Mouse (Mus musculus) midbrain, embryonic 12.5 days (tissue): ENCODE data around the gene Crtc3. TPM values are rescaled to one million over a fixed set of nuclear protein-coding genes. Genes with fewer than 3 reads are reported as not detected.
A peak's percentile ranks its signal among the peaks of the same experiment; 100 is the strongest.

Experiments
- ATAC-seq: fragments of 200-750 bp; cut with Nextera tagmentation; 2 replicates; pipeline ENCODE4 v1.8.0; 2017; ENCODE audit warnings: low read depth, moderate TSS enrichment, moderate library complexity; ENCODE audit not compliant: low FRiP score
- H3K27ac ChIP-seq: fragments of 300-500 bp; sonication (generic); replicated peaks from 2 replicates; pipeline ENCODE4 v1.5.1; 2016; ENCODE audit warnings: mild to moderate bottlenecking
- H3K27me3 ChIP-seq: fragments of 300-500 bp; sonication (generic); 2 replicates; pipeline ENCODE4 v1.6.1; 2016; ENCODE audit warnings: mild to moderate bottlenecking
- H3K36me3 ChIP-seq: fragments of 300-500 bp; sonication (generic); 2 replicates; pipeline ENCODE4 v1.6.1; 2016
- H3K4me1 ChIP-seq: fragments of 300-500 bp; sonication (generic); 2 replicates; pipeline ENCODE4 v1.6.1; 2016
- H3K4me2 ChIP-seq: fragments of 300-500 bp; sonication (generic); replicated peaks from 2 replicates; pipeline ENCODE4 v1.6.1; 2016; ENCODE audit warnings: mild to moderate bottlenecking, moderate library complexity
- H3K4me3 ChIP-seq: fragments of 300-500 bp; sonication (generic); 2 replicates; pipeline ENCODE4 v1.5.1; 2016; ENCODE audit warnings: mild to moderate bottlenecking
- H3K9ac ChIP-seq: fragments of 300-500 bp; sonication (generic); replicated peaks from 2 replicates; pipeline ENCODE4 v1.6.1; 2016; ENCODE audit warnings: mild to moderate bottlenecking, moderate library complexity
- H3K9me3 ChIP-seq: fragments of 300-500 bp; sonication (generic); 2 replicates; pipeline ENCODE4 v1.6.1; 2016; ENCODE audit warnings: mild to moderate bottlenecking
- WGBS: fragments of 180-500 bp; shearing (Covaris S2); methylation state at CpG from one replicate; pipeline ENCODE4 v1.1.7; 2016; 5-methylcytosine and 5-hydroxymethylcytosine counted together
- polyA plus RNA-seq: library from polyadenylated mRNA; unstranded; fragments of >200 nt; fragmentation: Nextera tagmentation; extraction: Ambion mirVana; gene quantifications from 2 replicates; pipeline ENCODE4 v1.2.1, GENCODE M21; 2016

The Crtc3 gene
- polyA plus RNA-seq, 1 experiment from 2014 or later, result 13.7 TPM

DNA sequence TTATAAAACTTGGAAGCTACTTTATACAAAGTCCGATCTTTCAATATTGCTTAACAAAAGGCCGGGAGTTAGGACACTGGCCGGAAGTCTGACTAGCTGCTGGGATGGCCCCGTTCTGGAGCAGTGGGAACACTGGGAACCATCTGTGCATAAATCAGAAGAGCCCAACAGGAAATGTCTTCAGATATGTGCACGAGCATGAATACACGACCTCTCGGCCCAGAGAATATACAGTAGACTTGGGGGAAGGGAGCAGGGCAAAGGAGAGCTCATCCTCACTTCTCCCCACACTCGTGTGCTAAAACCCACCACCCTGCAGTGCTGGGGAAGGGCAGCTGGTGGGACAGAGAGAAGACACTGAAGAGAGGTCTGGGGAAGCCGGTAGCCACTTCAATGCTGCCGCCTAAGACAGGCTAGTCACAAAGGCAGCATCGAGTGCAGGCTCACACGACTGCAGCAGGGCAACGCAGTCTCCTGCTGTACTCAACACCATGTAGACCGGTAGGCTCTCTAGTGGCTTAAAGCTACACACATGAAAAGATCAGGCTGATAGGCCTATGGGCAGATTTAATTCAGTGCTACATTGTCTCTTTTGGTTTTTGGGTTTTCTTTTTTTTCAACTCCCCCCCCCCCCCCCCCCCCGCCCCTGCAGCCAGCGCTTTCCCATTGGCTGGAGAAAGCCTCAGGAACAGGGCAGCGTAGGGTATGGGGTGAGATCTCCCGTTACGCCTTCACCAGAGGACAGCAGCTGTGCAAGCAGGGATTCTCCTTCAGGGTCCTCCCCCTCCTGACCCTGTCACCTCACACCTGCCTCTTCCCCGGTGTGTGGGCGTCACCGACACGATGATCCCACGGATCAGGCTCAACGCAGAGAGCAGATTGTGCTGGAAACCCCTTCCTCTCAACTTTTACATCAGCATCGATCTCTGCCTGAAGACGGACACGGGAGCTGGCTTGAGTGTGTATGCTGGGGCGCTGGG, 101.7 kb downstream of the Crtc3 start:
- Histone ChIP-seq H3K4me1 (peaks cover 14% of the 10 kb centered on the region; the same call in 1 of the 2 replicates), H3K27ac (peak overlapping the region; percentile 39), H3K36me3 (peaks cover 36% of the 10 kb centered on the region), H3K9ac (0 out of 2 replicates have a peak overlapping the region, but pooled peaks have one; percentile 6), H3K9me3 (no peaks in the 10 kb centered on the region), H3K4me2 (peak overlapping the region; percentile 43), H3K4me3 (peak overlapping the region; percentile 19), H3K27me3 (no peaks in the 10 kb centered on the region; the same call in 1 of the 2 replicates)
- WGBS, result 30% methylated on average over 27 of the region's 29 CpGs
- peak; percentile 56 for ATAC-seq

DNA sequence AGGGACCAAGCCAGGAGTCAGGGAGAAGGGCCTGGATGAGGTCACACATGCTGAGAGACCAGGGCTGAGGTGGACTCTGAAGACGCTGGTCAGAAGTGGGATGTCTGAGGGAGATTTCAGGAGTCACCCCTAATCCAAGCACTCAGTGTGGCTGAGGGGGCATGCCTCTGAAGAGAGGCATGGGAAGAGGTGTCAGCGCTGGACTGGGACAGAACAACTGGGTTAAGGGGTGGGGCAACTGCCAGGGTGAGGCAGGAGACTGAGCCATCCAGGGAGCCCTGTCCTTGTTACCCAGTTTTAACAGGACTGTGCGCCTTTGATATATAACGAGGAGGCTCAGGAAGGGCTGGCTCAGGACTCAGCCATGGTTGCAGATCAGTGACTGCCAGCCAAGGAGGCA, 102.5 kb downstream of the Crtc3 start:
- Histone ChIP-seq H3K27ac (no peak overlapping the region), H3K36me3 (peaks cover 28% of the 10 kb centered on the region), H3K4me1 (peaks cover 14% of the 10 kb centered on the region; the same call in 1 of the 2 replicates), H3K4me2 (no peak overlapping the region), H3K4me3 (no peak overlapping the region), H3K27me3 (no peaks in the 10 kb centered on the region; the same call in 1 of the 2 replicates), H3K9me3 (no peaks in the 10 kb centered on the region), H3K9ac (no peak overlapping the region)
- WGBS, result 64% methylated on average over 4 of the region's 4 CpGs
- ATAC-seq, result no peak

- ATAC-seq, result no peak
- H3K9me3 ChIP-seq, result no peaks in the 10 kb centered on the region
- no peak overlapping the region for H3K27ac ChIP-seq
- WGBS, result 85% methylated on average over 9 of the region's 9 CpGs
- H3K4me1 ChIP-seq, result peaks cover 14% of the 10 kb centered on the region; the same call in 1 of the 2 replicates
- no peak overlapping the region for H3K4me2 ChIP-seq
- peaks cover 20% of the 10 kb centered on the region for H3K36me3 ChIP-seq
- H3K27me3 ChIP-seq, result no peaks in the 10 kb centered on the region; the same call in 1 of the 2 replicates
- H3K4me3 ChIP-seq, result no peak overlapping the region
- H3K9ac ChIP-seq, result no peak overlapping the region
Observed at GRCm38 (mm10) chr7:80585380-80585779, 103.3 kb downstream of the Crtc3 start.

DNA sequence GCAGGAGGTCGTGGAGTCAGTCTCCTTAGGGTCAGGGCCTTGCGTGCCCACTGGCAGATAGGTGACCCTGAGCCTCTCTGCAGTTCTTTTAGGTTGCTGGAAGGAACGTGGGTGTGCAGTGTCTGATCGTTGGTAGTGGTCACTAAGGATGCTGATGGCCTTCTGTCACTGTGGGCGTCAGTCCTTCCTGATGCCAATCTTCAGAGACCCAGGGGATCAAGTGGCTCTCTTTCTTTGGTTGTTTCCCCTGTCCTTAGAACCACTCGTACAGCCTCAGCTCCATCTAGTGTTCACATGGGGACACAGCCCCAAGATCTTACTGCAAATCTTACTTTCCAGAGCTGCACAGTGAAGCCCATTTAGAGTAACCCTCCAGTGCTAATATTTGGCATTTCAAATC, 104.7 kb downstream of the Crtc3 start:
- H3K4me1 ChIP-seq, result peaks cover 14% of the 10 kb centered on the region; the same call in 1 of the 2 replicates
- H3K27ac ChIP-seq, result no peak overlapping the region
- 0 out of 2 replicates have a peak, but pooled peaks have one; percentile 28 for ATAC-seq
- 42% methylated on average over 6 of the region's 6 CpGs for WGBS
- no peak overlapping the region for H3K4me2 ChIP-seq
- H3K4me3 ChIP-seq, result no peak overlapping the region
- H3K9ac ChIP-seq, result no peak overlapping the region
- no peaks in the 10 kb centered on the region; the same call in 1 of the 2 replicates for H3K27me3 ChIP-seq
- no peaks in the 10 kb centered on the region for H3K9me3 ChIP-seq
- peaks cover 6% of the 10 kb centered on the region for H3K36me3 ChIP-seq

DNA sequence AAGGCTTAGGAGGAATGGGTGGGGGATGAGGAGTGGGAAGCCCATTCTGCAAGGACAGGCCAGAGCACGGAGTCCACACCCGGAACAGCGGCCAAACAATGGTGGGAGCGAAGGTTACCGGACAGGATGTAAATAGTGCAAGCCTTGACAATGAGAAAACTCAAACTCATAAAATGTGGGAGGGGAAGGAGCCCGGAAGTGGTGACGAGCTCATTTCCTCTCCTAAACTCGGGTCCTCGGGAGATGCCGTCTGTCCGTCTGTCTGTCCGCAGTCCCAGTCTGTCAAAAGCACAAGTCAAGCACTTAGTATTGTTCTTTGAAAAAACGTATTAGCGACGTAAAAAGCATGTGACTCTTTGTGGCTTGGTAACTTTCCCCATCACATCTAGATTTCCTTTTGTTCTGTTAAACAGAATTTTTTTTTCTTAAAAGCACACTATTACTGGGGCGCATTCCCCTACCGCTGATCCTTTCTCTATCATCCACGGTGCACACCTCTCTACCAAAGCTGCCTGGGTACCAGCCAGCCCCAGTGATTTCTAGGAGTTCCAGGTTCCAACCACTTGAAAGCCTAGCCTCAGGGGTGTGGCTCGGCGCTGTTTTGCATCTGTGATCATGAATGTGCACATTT, 105.7 kb downstream of the Crtc3 start:
- no peaks in the 10 kb centered on the region for H3K9me3 ChIP-seq
- no peak overlapping the region for H3K9ac ChIP-seq
- peaks cover 14% of the 10 kb centered on the region; the same call in 1 of the 2 replicates for H3K4me1 ChIP-seq
- H3K36me3 ChIP-seq, result no peaks in the 10 kb centered on the region
- H3K4me3 ChIP-seq, result no peak overlapping the region
- H3K27me3 ChIP-seq, result no peaks in the 10 kb centered on the region; the same call in 1 of the 2 replicates
- WGBS, result 73% methylated on average over 20 of the region's 20 CpGs
- no peak for ATAC-seq
- no peak overlapping the region for H3K27ac ChIP-seq
- H3K4me2 ChIP-seq, result no peak overlapping the region

DNA sequence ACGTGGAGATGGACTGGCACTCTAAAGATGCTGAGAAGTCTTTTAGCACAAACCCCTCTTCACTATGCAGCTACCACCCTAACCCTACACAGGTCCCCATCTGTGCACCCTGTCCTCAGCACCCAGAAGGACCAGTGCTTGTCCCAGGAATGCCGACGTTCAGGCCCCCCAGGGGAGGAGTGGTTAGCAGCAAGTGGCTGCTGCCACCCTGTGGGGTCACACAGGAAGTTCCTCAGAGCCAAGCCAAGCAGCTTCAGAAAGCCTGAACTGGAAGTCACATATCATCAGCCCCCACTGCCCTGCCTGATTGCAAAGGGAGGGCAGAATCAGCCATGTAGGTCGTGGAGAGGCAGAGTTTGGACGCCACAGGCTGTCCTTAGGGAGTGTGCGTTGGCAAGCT, 108.3 kb downstream of the Crtc3 start:
- Histone ChIP-seq H3K27me3 (no peaks in the 10 kb centered on the region), H3K27ac (no peak overlapping the region), H3K4me3 (no peak overlapping the region), H3K9ac (no peak overlapping the region), H3K4me1 (no peaks in the 10 kb centered on the region), H3K36me3 (no peaks in the 10 kb centered on the region), H3K4me2 (no peak overlapping the region), H3K9me3 (no peaks in the 10 kb centered on the region)
- WGBS, result 28% methylated on average over 6 of the region's 6 CpGs
- no peak for ATAC-seq

DNA sequence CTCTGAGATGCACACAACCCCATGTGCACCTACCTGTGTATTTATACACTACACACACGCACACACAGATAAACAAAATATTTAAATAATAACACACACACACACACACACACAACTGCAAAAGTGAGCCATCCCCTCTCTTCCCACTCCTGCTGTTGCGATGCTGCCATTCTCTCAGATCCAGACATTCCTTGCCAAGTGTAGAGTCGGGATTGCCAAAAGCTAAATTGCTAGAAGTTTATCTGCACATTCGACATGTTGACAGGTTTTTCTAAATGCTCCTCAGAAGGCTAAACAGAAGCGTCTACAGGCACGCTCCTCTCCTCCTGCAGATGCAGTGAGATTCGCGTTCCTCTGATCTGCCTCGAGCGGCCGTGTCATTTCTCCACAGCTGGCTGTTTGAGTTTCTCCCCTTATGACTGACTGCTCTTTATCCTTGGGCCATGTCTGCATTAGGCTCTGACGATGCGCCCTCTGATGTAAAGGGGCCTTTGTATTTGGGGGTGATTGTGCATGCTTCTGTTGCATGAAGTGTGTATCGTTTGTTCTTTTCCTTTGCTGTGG, 111.2 kb downstream of the Crtc3 start:
- H3K9me3 ChIP-seq, result no peaks in the 10 kb centered on the region
- 0 out of 2 replicates have a peak, but pooled peaks cover 4% of the 10 kb centered on the region for H3K27me3 ChIP-seq
- H3K27ac ChIP-seq, result no peak overlapping the region
- no peak overlapping the region for H3K9ac ChIP-seq
- H3K4me3 ChIP-seq, result no peak overlapping the region
- no peak for ATAC-seq
- no peaks in the 10 kb centered on the region for H3K36me3 ChIP-seq
- WGBS, result 74% methylated on average over 14 of the region's 14 CpGs
- no peak overlapping the region for H3K4me2 ChIP-seq
- no peaks in the 10 kb centered on the region for H3K4me1 ChIP-seq

GRCm38 (mm10) chr7:80576626-80577025, 112.1 kb downstream of the Crtc3 start:
- no peak overlapping the region for H3K9ac ChIP-seq
- no peaks in the 10 kb centered on the region for H3K36me3 ChIP-seq
- no peak overlapping the region for H3K4me3 ChIP-seq
- 64% methylated on average over 3 of the region's 3 CpGs for WGBS
- no peaks in the 10 kb centered on the region for H3K9me3 ChIP-seq
- H3K27me3 ChIP-seq, result 0 out of 2 replicates have a peak, but pooled peaks cover 4% of the 10 kb centered on the region
- no peak overlapping the region for H3K4me2 ChIP-seq
- no peak for ATAC-seq
- no peaks in the 10 kb centered on the region for H3K4me1 ChIP-seq
- H3K27ac ChIP-seq, result no peak overlapping the region

DNA sequence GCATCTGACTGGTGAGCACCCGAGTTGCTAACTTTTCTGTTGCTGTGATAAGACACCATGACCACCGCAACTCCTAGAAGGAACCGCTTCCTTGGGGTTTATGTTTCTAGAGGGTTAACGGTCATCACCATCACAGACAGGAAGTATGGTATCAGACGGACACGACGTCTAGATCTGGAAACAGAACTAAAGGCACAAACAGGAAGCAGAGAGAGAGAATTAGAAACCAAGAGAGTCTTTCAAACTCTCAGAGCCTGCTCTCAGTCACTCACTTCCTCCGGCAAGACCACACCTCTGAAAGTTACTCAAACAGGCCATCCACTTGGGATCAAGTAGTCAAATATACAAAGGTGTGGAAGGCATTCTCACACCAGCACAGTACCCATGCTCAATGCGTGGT, 112.9 kb downstream of the Crtc3 start:
- H3K9me3 ChIP-seq, result no peaks in the 10 kb centered on the region
- no peak overlapping the region for H3K9ac ChIP-seq
- no peak overlapping the region for H3K4me2 ChIP-seq
- no peak overlapping the region for H3K4me3 ChIP-seq
- WGBS, result 89% methylated on average over 9 of the region's 9 CpGs
- 0 out of 2 replicates have a peak, but pooled peaks cover 4% of the 10 kb centered on the region for H3K27me3 ChIP-seq
- ATAC-seq, result no peak
- H3K36me3 ChIP-seq, result no peaks in the 10 kb centered on the region
- H3K4me1 ChIP-seq, result 0 out of 2 replicates have a peak, but pooled peaks cover 2% of the 10 kb centered on the region
- no peak overlapping the region for H3K27ac ChIP-seq

DNA sequence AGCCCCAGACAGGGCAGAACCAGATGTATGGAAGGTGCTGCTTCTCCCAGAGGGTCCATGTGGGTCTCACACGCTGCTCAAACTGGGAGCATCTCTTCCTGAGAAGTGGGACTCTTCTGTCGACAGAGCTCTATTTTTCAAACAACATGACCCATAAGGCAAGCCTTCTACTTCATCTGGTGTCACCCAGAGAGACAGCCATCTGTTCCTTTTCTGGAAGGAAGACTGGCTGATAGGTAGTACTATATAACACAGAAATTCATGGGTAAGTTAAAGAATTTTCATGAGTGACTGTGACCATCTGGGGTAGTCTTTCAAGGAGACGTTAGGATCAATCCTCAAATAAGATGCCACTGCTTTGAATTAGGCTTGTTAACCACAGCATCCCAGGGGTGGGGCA, 115.6 kb downstream of the Crtc3 start:
- no peak for ATAC-seq
- H3K27me3 ChIP-seq, result 0 out of 2 replicates have a peak, but pooled peaks cover 4% of the 10 kb centered on the region
- no peak overlapping the region for H3K27ac ChIP-seq
- H3K4me1 ChIP-seq, result 0 out of 2 replicates have a peak, but pooled peaks cover 2% of the 10 kb centered on the region
- H3K36me3 ChIP-seq, result no peaks in the 10 kb centered on the region
- no peak overlapping the region for H3K4me2 ChIP-seq
- no peaks in the 10 kb centered on the region for H3K9me3 ChIP-seq
- no peak overlapping the region for H3K9ac ChIP-seq
- no peak overlapping the region for H3K4me3 ChIP-seq
- WGBS, result 65% methylated on average over 3 of the region's 3 CpGs

DNA sequence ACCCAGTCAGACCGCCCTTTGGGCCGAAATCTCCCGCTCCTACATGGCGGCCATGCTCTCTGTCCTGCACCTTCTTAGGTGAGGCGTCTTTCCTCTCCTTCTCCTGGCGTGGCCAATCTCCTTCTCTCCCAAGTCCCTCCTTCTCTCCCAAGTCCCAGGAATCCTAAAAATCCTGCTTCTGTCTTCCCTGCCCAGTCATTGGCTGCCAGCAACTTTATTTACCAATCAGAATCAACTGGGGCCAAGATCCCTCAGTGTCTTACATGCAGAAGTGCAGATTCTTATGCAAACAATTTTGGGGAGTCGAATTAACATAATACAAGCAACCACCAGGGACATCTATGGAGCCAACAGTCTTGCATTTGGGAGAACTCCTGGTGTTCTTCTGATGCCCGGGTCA, 120.7 kb downstream of the Crtc3 start:
- no peak for ATAC-seq

More for the DNA sequence above, 120.7 kb downstream of the Crtc3 start:
- no peak overlapping the region for H3K4me3 ChIP-seq
- 0 out of 2 replicates have a peak, but pooled peaks cover 3% of the 10 kb centered on the region for H3K27me3 ChIP-seq
- no peak overlapping the region for H3K9ac ChIP-seq
- H3K27ac ChIP-seq, result no peak overlapping the region
- H3K36me3 ChIP-seq, result no peaks in the 10 kb centered on the region
- WGBS, result 86% methylated on average over 8 of the region's 8 CpGs
- H3K4me2 ChIP-seq, result no peak overlapping the region
- no peaks in the 10 kb centered on the region for H3K9me3 ChIP-seq
- 0 out of 2 replicates have a peak, but pooled peaks cover 2% of the 10 kb centered on the region for H3K4me1 ChIP-seq
